In the genomic region with DNA sequence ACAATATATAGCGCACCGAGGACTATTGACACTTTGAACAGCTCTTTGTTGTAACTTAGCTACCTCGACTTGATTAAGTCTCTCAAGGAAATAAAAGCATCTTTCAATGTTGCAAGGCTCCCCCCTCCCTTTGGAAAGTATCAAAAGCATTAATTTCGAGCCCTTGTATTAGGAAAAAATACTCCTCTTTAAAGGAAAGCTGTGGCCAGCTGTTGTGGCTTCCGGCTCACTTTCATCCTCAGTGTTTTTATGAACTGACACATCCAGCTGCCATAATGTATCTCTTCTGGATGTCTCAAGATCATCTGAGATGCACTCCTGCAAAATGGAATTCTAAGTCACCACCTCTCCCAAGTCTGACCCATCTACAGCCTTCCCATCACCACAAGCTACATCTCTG, we compare ENCODE assay signal across 21 mouse cellular contexts.
DNase-seq lines count a peak whose midpoint lies in the region; ATAC-seq and TF ChIP-seq lines count a peak whose summit lies in the region.
"Had no signal": no experiment of that assay in that cellular context is flagged by ENCODE, and none has a peak within 500 bp of the region (broad histone marks: within the 10 kb centered on the region; RNA-seq: fewer than 3 reads in every experiment).

No protein-coding gene starts in this region.

- no peak overlapping the region for H3K4me3 ChIP-seq in kidney, postnatal 0 days (replicated peaks; ENCODE audit: low read depth, low read length)
- no peak overlapping the region for H3K4me3 ChIP-seq in stomach, embryonic 15.5 days (replicated peaks)
- H3K4me3 ChIP-seq: embryonic facial prominence, embryonic 13.5 days; forebrain, embryonic 13.5 days; heart, embryonic 15.5 days; hindbrain, embryonic 15.5 days; left cerebral cortex, adult 2 months; limb, embryonic 15.5 days had no signal

- H3K9ac ChIP-seq in kidney, postnatal 0 days (ENCODE audit: low read depth, low read length): no peak overlapping the region
- no peak overlapping the region for H3K9ac ChIP-seq in stomach, embryonic 15.5 days
- H3K9ac ChIP-seq: embryonic facial prominence, embryonic 13.5 days; forebrain, embryonic 13.5 days; heart, embryonic 15.5 days; hindbrain, embryonic 15.5 days; limb, embryonic 15.5 days; liver, embryonic 14.5 days had no signal

- no peaks in the 10 kb centered on the region for H3K4me1 ChIP-seq in kidney, postnatal 0 days (replicated peaks; ENCODE audit: insufficient read depth, low read length)
- peaks cover 13% of the 10 kb centered on the region for H3K4me1 ChIP-seq in stomach, embryonic 15.5 days
- H3K4me1 ChIP-seq: forebrain, embryonic 13.5 days; heart, embryonic 15.5 days; hindbrain, embryonic 15.5 days had no signal

- no peaks in the 10 kb centered on the region for H3K9me3 ChIP-seq in kidney, postnatal 0 days (replicated peaks; ENCODE audit: low read length)
- H3K9me3 ChIP-seq in stomach, embryonic 15.5 days: no peaks in the 10 kb centered on the region
- H3K9me3 ChIP-seq: embryonic facial prominence, embryonic 13.5 days; forebrain, embryonic 13.5 days; heart, embryonic 15.5 days; hindbrain, embryonic 15.5 days; limb, embryonic 15.5 days had no signal

- TF ChIP-seq CTCF in kidney, postnatal 0 days (IDR thresholded peaks at IDR 0.05; ENCODE audit: low read depth): no peak

- no peaks in the 10 kb centered on the region for H3K36me3 ChIP-seq in kidney, postnatal 0 days (ENCODE audit: insufficient read depth, low read length)
- H3K36me3 ChIP-seq in stomach, embryonic 15.5 days: no peaks in the 10 kb centered on the region
- H3K36me3 ChIP-seq: embryonic facial prominence, embryonic 13.5 days; heart, embryonic 15.5 days; hindbrain, embryonic 15.5 days; limb, embryonic 15.5 days had no signal

- H3K4me2 ChIP-seq in kidney, postnatal 0 days (ENCODE audit: low read length): no peak overlapping the region
- no peak overlapping the region for H3K4me2 ChIP-seq in stomach, embryonic 15.5 days
- H3K4me2 ChIP-seq: embryonic facial prominence, embryonic 13.5 days; forebrain, embryonic 13.5 days; heart, embryonic 15.5 days; hindbrain, embryonic 15.5 days; limb, embryonic 15.5 days had no signal

- H3K27me3 ChIP-seq in kidney, postnatal 0 days (ENCODE audit: insufficient read depth, low read length): no peaks in the 10 kb centered on the region
- no peaks in the 10 kb centered on the region for H3K27me3 ChIP-seq in stomach, embryonic 15.5 days (replicated peaks)
- H3K27me3 ChIP-seq: embryonic facial prominence, embryonic 13.5 days; forebrain, embryonic 13.5 days; heart, embryonic 15.5 days; hindbrain, embryonic 15.5 days; limb, embryonic 15.5 days had no signal

- peak; percentile 27 for DNase-seq in kidney, adult 9 months
- no peak for DNase-seq in kidney, adult 11 months
- peak; percentile 54 for DNase-seq in kidney, postnatal 0 days (ENCODE audit: low spot score)
- peak; percentile 52 to 63 for DNase-seq in kidney, postnatal 4 days
- DNase-seq in thymus, postnatal 4 days: no peak
- DNase-seq in spleen, postnatal 36 days (ENCODE audit: low spot score in 2 of 2): no peak
- DNase-seq: adrenal gland, adult 2 months; cerebellum, adult 2 months; cerebellum, postnatal 25 days; gastrocnemius, postnatal 36 days; layer of hippocampus, adult 9-11 months; thymus, postnatal 14 days had no signal

- WGBS in kidney, postnatal 0 days: 52% methylated on average over 5 of the region's 5 CpGs
- WGBS in stomach, embryonic 15.5 days: 26% methylated on average over 5 of the region's 5 CpGs

- ATAC-seq in kidney, postnatal 0 days (replicated peaks; ENCODE audit: low FRiP score, low read depth): no peak
- ATAC-seq in stomach, embryonic 15.5 days (ENCODE audit: insufficient read depth, low FRiP score, low read depth): no peak
- ATAC-seq: forebrain, embryonic 13.5 days; midbrain, embryonic 16.5 days had no signal

- no peak overlapping the region for H3K27ac ChIP-seq in kidney, postnatal 0 days
- H3K27ac ChIP-seq in stomach, embryonic 15.5 days: peak overlapping the region; percentile 31; the same call in 1 of the 2 replicates
- H3K27ac ChIP-seq: embryonic facial prominence, embryonic 13.5 days; forebrain, embryonic 13.5 days; heart, embryonic 15.5 days; hindbrain, embryonic 15.5 days; left cerebral cortex, adult 2 months; limb, embryonic 15.5 days; liver, embryonic 14.5 days had no signal

Comparison
In these comparisons a context has a peak if more than half of its experiments do, and no peak if none do; other contexts are left out.
1. DNase-seq: peak in kidney, adult 9 months (single experiment), kidney, postnatal 0 days (single experiment) and kidney, postnatal 4 days (2 of 2); none in kidney, adult 11 months (single experiment), thymus, postnatal 4 days (single experiment) and spleen, postnatal 36 days (0 of 2).